Mouse (Mus musculus): ENCODE results near the gene Ttc7b.

DNA sequence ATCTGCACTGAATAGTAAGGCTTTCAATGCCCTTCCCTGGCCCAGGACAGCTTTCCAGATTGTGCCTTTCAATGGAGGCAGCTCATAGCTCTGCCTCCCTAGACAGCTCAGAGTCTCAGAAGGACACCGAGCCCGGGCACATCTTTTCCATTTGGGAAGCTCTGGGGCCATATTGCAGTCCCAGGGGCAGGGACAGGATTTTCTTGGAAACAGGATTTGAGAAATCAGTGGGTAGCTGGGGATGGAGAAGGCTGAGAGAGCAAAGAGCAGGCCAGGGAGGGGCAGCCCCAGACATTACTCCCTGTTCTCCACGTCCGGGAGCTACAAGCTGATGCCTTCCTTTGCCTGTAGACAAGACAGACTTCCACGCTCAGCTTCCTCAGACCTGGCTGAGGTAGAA lies 9.0 kb upstream of the Ttc7b start:
- TF ChIP-seq POLR2A (IDR thresholded peaks at IDR 0.05; ENCODE audit: low read depth, low read length) = no peak
- TF ChIP-seq CTCF (IDR thresholded peaks at IDR 0.05; ENCODE audit: extremely low read depth, insufficient read depth, insufficient read length, insufficient replicate concordance) = no peak

Data from spleen, adult 2 months (tissue).